Comparison of ENCODE assay signal across 14 mouse cellular contexts in genomic region chr11:46461931-46462330, GRCm38 (mm10). TPM values are rescaled to one million over a fixed set of nuclear protein-coding genes. Genes with fewer than 3 reads are reported as not detected.
A peak's percentile ranks its signal among the peaks of the same experiment; 100 is the strongest.
DNase-seq lines count a peak whose midpoint lies in the region; ATAC-seq lines count a peak whose summit lies in the region.
"Had no signal": no experiment of that assay in that cellular context is flagged by ENCODE, and none has a peak within 500 bp of the region (broad histone marks: within the 10 kb centered on the region; RNA-seq: fewer than 3 reads in every experiment).

No protein-coding gene starts in this region.

- WGBS in heart, embryonic 16.5 days: 33% methylated on average over 5 of the region's 5 CpGs

- intact Hi-C loops in heart, postnatal 14 days (cut with DNase I): no loop called here

- H3K9me3 ChIP-seq in heart, embryonic 16.5 days (replicated peaks; ENCODE audit: control insufficient read depth, low read length): no peaks in the 10 kb centered on the region
- H3K9me3 ChIP-seq: embryonic facial prominence, embryonic 13.5 days; midbrain, embryonic 15.5 days had no signal

- H3K27ac ChIP-seq in heart, embryonic 16.5 days (ENCODE audit: low read length): no peak overlapping the region
- H3K27ac ChIP-seq: embryonic facial prominence, embryonic 13.5 days; kidney, postnatal 0 days; midbrain, embryonic 15.5 days had no signal

- DNase-seq in heart, postnatal 14 days: no peak
- peak; percentile 44 for DNase-seq in A20 (ENCODE audit: low read depth, low spot score)
- peak; percentile 17 to 35 for DNase-seq in adrenal gland, postnatal 36 days
- no peak for DNase-seq in thymus, postnatal 36 days
- no peak for DNase-seq in urinary bladder, postnatal 10 days (ENCODE audit: low spot score)
- DNase-seq in urinary bladder, adult 2 months (ENCODE audit: low spot score): no peak
- DNase-seq: cerebellum, adult 9-10 months had no signal

- peak overlapping the region; percentile 29; the same call in 1 of the 2 replicates for H3K4me2 ChIP-seq in heart, embryonic 16.5 days (ENCODE audit: low read depth, low read length)
- H3K4me2 ChIP-seq: embryonic facial prominence, embryonic 13.5 days; liver, embryonic 11.5 days; midbrain, embryonic 15.5 days had no signal

- H3K4me3 ChIP-seq in heart, embryonic 16.5 days (ENCODE audit: low read length): no peak overlapping the region
- H3K4me3 ChIP-seq: embryonic facial prominence, embryonic 13.5 days; midbrain, embryonic 15.5 days had no signal

- no peaks in the 10 kb centered on the region for H3K36me3 ChIP-seq in heart, embryonic 16.5 days (ENCODE audit: control insufficient read depth, insufficient read depth)
- H3K36me3 ChIP-seq: embryonic facial prominence, embryonic 13.5 days; midbrain, embryonic 15.5 days had no signal

- no peaks in the 10 kb centered on the region for H3K4me1 ChIP-seq in heart, embryonic 16.5 days (ENCODE audit: control insufficient read depth, insufficient read depth, low read length)
- H3K4me1 ChIP-seq: embryonic facial prominence, embryonic 13.5 days; midbrain, embryonic 15.5 days had no signal

- H3K9ac ChIP-seq in heart, embryonic 16.5 days (ENCODE audit: low read length): no peak overlapping the region
- H3K9ac ChIP-seq: embryonic facial prominence, embryonic 13.5 days; midbrain, embryonic 15.5 days had no signal

- ATAC-seq in heart, embryonic 16.5 days (replicated peaks; ENCODE audit: extremely low read depth, insufficient read depth, low FRiP score): no peak
- ATAC-seq in megakaryocyte progenitor cell, adult 5-6 weeks (replicated peaks; ENCODE audit: poor library complexity): peak; percentile 45; the same call in 1 of the 2 replicates
- ATAC-seq: midbrain, embryonic 15.5 days had no signal

- H3K27me3 ChIP-seq in heart, embryonic 16.5 days (ENCODE audit: control insufficient read depth, insufficient read depth, low read length): no peaks in the 10 kb centered on the region
- H3K27me3 ChIP-seq: embryonic facial prominence, embryonic 13.5 days; midbrain, embryonic 15.5 days had no signal

RNA-seq across cellular contexts. Expression of gene Havcr2, which starts 7.2 kb away (rescaled TPM):
- polyA plus RNA-seq in heart, embryonic 16.5 days (2015; fragmentation: Nextera tagmentation; extraction: Ambion mirVana): 0.32 and 0.37 TPM in 2 replicates
- total RNA-seq in heart, postnatal 14 days (2021): under 1 TPM; 0.33 to 0.49 TPM
- total RNA-seq in adrenal gland, postnatal 36 days (2021): 1 to 10 TPM; 1.7 to 1.9 TPM
- 0.07 and 0.27 TPM in 2 replicates for total RNA-seq in megakaryocyte progenitor cell, adult 5-6 weeks (2015)
- total RNA-seq in megakaryocyte progenitor cell, adult 5-6 weeks (2017): 0.54 and 0.92 TPM in 2 replicates
- 0.37 and 0.46 TPM in 2 replicates for polyA plus RNA-seq in urinary bladder, adult 2 months (2012; rRNA removed)
- total RNA-seq: ES-E14 had no signal
- polyA plus RNA-seq: embryonic facial prominence, embryonic 13.5 days had no signal

RNA-seq across cellular contexts. Expression of gene Med7, which starts 25.2 kb away (rescaled TPM):
- polyA plus RNA-seq in heart, embryonic 16.5 days (2015; fragmentation: Nextera tagmentation; extraction: Ambion mirVana): 43.6 and 47.8 TPM in 2 replicates
- total RNA-seq in heart, postnatal 14 days (2021): 10 to 100 TPM; 18.6 to 21.8 TPM
- 10 to 100 TPM; 39.0 to 46.2 TPM for total RNA-seq in adrenal gland, postnatal 36 days (2021)
- total RNA-seq in megakaryocyte progenitor cell, adult 5-6 weeks (2015): 63.6 and 72.4 TPM in 2 replicates
- 16.2 and 27.1 TPM in 2 replicates for total RNA-seq in megakaryocyte progenitor cell, adult 5-6 weeks (2017)
- polyA plus RNA-seq in urinary bladder, adult 2 months (2012; rRNA removed): 37.6 and 38.1 TPM in 2 replicates

Comparison
In these comparisons a context has a peak if more than half of its experiments do, and no peak if none do; other contexts are left out.
1. DNase-seq: peak in A20 (single experiment) and adrenal gland, postnatal 36 days (2 of 2); none in heart, postnatal 14 days (0 of 2), thymus, postnatal 36 days (0 of 2), urinary bladder, postnatal 10 days (single experiment) and urinary bladder, adult 2 months (single experiment).